Mouse (Mus musculus) adrenal gland, adult (tissue): ENCODE data around the gene Hist1h2bj.
"Not testable (repeated sequence)": the region's sequence is repeated elsewhere in the genome, so short reads cannot be mapped to it uniquely, and the experiment has no call there.

Source experiments
- DNase-seq, 2 experiments: peaks; one replicate each; pipeline ENCODE4 v3.0.0; 2022 to 2023; ENCODE audit warnings: low spot score in 1 of 2; ENCODE audit not compliant: inconsistent age in 2 of 2

Hist1h2bj gene

DNA sequence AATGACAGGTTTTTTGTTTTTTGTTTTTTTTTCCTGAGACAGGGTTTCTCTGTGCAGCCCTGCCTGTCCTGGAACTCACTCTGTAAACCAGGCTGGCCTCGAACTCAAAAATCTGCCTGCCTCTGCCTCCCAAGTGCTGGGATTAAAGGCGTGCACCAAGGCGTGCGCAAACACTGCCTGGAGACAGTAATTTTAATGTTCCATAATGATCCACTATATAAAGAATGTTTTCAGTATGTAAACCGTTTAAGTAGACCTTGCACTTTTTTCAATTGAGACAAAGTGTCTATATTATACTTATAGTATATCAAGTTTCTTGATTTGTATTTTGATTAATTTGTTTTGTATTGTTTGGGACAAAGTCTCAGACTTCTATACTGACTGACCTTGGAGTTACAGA lies 3.6 kb upstream of the Hist1h2bj start:
- DNase-seq = no peak

DNA sequence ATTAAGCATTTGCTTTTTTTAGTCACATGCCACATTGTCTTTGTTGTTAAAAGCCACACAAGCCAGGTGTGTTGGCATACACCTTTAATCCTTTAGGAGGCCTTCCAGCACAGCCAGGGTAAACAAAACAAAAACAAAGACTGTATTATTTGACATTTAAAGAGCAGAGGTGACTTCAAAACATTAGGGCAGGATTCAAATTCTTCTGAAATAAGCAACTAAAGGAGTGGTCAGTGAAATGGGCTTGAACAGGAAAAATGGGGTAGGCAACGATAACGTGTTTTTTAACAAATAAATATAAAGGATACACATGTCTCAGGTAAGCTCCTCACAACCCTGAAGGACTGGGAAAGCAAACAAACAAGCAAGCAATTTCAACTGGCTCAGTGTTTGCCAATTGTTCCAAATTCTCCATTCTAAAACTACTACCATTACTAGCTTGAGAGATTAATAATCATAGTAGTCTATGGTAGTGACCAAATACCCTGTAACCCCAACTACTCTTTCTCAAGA lies 3.0 kb upstream of the Hist1h2bj start:
- DNase-seq = no peak

DNA sequence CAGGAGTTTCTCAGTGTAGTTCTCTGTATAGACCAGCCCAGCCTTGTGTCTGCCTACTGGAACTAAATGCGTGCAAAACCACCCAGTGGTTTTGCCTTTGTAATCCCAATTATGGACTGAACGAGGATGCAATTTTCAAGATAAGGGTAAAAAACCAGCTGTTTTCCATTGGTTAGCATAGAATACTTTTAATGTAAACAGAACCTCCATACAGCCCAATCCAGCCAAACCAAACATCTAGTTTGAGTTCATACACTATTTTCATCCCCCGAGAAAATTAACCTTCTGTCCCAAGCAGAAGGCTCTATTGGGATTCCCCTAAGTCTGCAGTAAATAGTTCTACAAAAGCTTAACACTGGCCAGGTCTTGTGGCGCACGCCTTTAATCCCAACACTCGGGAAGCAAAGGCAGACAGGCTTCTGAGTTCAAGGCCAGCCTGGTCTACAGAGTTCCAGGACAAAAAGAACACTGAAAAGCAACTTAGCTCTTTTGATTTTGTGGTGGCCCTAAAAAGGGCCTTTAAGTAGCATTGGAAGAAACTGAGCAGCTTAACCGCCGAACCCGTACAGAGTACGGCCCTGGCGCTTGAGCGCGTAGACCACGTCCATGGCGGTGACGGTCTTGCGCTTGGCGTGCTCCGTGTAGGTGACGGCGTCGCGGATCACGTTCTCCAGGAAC lies 2.4 kb upstream of the Hist1h2bj start:
- no peak for DNase-seq

DNA sequence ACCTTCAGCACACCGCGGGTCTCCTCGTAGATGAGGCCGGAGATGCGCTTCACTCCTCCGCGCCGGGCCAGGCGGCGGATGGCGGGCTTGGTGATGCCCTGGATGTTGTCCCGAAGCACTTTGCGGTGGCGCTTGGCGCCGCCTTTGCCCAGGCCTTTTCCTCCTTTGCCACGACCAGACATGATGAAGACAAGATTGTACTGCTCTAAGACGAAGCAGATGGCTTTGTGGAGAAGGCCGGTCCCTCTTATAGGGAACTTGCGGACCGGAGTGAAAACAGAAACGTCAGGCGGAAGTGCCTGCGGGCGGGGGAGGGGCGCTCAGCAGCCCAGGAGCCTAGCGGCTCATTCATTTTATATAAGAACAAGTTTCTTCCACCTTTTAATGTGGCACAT lies 1.9 kb upstream of the Hist1h2bj start, which contains the start of gene Hist1h4i:
Gene Hist1h4i, minus strand, starts transcription at position 221 of the 395 bp plus-strand sequence.
- peak; percentile 95 to 99 for DNase-seq

DNA sequence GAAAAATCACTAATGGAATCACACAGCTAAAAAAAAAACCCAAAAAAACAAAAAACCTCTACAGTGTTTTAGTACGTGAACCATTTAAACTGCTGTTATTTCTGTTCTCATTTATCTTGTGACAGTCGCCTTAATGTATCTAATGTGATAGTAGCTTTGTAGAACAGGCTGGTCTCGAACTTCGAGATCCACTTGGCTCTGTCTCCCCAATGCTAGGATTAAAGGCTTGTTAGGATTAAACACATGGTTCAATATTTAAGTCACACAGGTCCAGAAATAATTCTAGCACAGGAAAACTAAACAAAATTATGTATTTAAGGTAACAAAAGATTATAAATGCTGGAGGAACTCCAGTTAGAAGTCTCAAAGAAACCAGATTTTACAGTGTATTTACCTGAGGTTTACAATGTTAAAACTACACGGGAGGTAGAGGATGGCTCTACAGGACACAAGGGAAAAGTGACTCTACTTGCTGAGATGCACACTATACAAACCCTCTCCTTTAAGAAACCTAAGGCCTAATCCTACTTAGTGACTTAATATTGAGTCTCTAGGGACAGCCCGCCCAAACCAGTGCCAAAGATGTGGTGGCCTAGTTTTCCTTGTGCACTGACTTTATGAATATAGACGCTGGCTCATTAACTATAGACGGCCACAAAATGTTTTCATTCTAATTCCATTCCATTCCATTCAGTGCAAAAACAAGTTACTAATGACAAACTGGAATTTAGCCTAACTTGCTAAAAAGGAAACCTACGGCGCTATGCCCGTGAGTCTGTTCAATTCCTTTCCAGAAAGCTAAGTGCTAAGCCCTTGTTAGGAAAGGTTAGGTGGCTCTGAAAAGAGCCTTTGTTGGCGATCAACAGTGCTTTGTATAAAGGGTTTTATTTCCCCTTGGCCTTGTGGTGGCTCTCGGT lies 1.1 kb upstream of the Hist1h2bj start:
- DNase-seq = peak in 1 of 2 experiments; percentile 43

DNA sequence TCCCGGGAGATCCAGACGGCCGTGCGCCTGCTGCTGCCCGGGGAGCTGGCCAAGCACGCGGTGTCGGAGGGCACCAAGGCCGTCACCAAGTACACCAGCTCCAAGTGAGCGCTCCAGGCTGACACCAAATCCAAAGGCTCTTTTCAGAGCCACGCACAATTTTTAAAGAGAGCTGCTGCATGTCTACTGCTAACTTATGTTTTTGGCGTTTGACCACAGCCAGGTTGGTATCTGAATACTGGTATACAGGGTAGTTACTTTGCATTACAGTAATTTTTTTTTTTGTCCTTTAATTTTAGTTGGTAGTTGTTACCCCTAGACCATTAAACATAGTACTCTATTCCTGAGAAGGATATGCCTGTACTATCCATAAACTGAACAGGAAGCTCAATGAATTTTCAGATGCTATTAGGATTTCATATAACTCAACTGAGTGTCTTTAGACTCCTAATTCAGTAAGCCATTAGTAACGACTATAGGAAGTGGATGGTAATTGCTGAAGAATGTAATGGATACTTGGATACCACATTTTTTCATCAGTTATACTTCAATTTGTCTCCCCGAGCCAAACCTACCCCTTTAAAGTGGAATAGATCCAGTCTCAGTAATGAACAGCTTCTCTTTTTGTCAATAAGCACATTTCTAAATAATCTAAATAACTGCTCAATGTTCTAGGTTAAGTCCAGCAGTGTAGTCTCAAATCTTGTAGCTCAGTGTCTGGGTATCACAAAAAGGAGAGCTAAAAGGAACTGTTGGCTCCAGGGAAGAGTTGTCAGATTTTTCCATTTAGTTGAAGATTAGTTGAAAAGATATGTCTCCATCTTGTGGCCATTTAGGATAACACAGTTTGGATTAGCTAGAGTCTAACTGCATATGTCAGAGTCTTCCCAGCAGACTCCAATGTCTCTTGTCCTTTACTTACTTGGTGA lies 753 bp downstream of the Hist1h2bj start:
- peak; percentile 31 to 73 for DNase-seq

DNA sequence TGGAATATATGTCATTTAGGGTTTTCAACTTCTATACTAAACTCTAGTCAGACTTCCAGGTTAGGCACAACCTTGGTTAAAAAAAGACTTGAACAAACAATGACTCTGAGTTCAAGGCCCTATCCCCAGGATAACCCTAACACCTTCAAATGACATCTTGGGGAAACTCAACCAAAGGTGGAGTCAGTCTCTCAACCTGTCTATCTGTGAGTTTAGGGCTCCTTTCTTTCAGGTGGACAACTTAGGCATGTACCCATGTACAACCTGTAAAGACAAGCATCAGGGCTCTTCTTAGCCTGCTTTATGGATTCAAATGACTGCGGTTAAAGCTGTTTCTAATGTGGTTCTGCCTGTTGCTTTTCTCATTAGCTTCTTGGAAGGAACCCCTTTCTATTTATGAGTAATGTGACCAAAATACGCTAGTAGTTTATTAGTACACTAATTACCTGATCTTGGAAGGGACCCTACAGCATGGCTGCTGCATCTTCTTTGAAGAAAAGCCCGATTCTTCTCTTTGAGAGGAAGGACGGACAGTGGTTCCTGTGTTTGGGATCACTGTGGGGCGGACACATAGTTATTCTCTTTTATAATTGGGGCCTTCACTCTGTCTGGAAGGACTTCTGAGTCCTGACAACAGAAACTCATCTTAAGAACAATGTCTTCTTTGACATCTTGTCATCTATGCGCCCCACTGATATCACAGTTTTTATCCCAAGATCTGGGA lies 1.6 kb downstream of the Hist1h2bj start:
- DNase-seq = no peak

DNA sequence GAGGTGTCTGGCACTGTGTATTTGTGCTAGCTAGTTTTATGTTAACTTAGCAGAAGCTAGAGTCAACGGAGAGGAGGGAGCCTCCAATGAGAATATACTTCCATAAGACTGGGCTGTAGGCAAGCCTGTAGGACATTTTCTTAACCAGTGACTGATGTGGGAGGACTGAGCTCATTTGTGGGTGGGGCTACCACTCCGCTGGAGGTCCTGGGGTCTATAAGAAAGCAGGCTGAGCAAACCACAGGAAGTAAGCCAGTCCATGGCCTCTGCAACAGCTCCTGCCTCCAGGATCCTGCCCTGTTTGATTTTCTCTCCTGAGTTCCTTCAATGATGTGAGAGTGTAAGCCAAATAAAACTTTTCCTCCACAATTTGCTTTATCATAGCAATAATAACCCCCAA lies 2.3 kb downstream of the Hist1h2bj start:
- no peak for DNase-seq

DNA sequence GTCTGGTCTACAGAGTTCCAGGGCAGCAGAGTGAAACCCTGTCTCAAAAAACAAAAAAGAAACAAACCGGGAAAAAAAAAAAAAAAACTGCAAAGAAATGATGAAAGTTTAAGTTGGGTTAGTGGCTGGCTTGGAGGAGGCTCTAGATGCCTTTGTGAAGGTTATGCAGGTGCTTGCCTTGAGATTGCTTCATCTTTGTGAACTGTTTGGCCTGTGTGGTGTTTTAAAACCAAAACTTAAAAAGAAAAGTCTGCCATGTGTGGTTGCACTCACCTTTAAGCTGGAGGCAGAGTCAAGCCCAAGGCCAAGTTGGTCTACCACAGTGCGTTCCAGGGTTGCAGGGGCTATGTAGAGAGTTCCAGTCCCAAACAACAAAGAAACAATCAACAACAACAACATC lies 6.0 kb downstream of the Hist1h2bj start:
- no peak for DNase-seq

DNA sequence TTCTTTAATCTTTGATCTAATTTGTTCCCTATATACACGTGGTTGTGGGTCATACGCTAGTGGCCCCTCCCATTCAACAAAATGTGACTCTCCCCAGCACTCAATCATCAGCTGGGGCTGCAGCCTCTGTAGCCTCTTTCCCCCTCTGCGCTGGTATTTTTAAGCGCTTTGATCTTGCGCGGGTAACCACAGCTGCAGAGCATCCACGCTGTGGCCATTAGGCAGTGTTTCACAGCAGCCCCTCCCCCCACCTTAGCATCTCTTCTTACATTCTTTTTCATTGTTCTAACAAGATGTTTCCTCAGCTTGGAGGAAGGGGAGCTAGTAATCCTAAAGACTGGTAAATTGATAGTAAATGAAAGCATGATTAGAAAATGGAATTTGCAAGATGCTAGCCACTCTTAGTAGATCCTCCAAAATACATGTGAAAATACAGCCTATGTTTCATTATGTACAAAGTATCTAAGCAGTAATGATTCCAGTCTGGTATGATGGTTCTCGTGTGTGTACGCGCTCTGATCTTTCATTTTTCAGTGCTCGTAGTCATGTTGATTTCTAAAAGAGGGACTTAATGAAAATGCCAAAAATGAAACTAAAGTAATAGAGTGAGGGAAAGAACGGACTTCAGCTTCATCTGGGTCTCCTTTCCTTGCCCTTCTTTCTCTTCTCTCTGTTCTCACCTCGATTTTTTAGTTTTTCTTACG lies 6.9 kb downstream of the Hist1h2bj start:
- peak in 1 of 2 experiments; percentile 63 for DNase-seq

DNA sequence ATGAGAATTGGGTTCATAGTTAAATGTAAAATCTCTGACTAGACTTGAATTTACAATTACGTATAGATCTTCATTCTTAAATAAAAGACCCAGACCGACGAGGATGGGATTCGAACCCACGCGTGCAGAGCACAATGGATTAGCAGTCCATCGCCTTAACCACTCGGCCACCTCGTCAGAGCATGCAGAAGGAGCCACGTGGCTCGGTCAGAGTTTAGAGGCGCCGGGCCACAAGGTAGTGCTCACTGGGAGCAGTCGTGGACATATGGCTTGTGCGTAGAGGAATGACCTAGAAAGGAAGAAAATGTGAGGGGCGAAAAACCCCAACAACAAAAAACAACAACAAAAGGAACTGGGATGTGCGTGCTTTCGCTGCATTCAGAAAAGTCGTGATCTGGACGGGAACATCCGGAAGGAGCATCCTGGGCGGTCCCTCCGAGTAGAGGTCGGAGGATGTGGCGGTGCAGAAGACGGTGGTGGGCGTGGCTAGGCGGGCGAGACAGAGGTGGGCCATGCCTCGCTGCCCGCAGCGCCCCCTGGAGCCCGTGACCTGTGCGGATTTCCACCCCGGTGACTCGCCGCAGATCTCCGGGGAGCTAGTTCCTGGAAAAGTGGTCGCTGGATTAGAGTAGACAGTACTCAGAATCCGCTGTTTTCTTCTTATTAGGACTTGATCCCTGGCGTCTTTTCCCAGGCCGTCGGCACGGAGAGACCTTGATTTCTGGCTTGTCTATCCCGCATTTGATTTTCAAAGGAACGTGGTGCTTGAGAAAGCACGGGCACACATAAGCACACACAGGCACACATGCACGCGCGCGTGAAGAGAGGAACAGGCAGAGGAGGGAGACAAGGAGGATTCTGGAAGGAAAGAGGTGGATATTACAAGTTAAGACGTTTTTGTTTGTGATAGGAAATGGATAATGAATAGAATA lies 7.8 kb downstream of the Hist1h2bj start:
- DNase-seq = peak; percentile 94 to 98

DNA sequence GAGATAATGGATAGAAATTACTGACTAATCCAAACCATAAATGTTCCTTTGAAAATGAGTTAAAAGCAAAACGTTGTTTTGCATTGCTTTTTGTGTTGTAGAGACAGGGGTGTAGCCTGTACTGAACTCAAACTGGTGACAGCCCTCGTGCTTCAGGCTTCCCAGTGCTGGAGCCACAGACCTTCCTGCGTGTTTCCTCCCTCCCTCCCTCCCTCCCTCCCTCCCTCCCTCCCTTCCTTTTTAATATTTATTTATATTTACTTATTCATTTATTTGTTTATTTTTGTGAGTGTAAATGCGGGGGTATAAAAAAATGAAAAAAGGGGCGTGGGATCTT lies 8.5 kb downstream of the Hist1h2bj start:
- DNase-seq = no peak

DNA sequence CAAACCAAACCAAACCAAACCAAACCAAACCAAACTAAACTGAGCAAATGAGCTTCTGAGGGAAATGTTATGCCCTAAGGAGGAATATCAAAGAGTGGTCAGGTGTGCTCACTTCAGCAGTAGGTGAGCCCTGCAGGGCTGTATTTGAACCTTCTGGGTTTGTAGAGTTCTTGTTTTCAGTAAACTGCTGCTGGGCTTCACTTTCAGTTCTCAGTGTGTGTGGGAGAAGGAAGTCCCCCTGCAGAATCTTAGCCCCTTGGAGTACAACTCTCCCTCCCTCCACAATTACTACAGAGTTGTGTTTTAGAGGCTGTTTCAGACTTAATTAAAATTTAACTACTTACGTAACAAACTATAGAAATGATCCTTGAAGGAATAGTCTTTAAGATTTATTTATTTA lies 10.7 kb downstream of the Hist1h2bj start:
- DNase-seq = no peak

DNA sequence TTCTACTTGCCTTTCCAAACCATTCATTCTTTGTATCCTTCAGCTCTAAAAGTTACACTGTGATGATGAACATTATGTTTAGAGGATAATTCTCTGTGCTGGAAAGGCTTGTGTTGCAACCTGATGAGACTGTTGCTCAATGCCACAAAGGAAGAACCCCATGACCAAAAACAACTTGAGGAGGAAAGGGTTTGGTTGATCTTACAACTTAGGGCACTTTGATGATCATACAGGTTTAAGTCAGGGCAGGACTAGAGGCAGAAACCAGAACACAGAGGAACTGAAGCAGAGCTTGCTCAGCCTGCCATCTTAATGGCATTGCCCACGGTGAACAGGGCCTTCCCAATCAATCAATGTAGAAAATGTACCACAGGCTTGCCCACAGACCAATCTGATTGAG lies 18.4 kb downstream of the Hist1h2bj start:
- no peak for DNase-seq

DNA sequence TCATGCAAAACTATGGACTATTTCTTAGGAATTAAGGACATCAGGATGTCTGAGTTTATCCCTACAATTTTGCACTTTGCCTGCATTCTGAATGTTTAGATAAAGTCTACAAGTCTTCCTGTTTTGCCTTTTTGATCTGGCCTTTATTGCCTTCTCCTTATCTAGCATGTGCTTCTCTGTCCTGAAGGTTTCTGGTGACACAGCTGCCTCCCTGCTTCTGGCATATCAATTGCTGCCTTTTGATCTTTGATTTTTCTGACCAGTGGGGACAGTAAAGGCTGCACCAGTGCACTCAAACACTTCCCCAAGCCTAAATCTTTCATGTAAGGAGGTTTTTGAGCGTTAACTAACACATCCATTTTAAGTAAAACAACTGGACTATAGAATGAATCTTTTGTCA lies 20.5 kb downstream of the Hist1h2bj start:
- DNase-seq = no peak

DNA sequence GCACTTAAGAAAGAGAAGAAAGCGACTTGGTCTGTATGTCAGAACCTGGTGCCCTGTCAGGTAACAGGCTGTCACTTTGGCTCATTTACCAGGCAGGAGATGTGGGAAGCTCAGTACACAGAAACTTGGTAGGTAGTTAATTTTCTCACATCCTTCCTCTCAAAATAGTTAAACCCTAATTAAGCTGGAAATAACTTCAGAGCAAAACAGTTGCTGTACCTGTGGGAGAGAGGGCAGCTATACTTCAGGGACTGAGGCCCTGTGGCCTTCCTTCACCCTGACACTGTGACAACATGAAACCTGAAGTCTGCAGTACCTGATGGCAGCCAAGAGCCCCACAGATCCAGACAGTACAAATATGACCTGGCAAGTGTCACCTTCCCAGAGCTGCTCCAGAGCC lies 41.1 kb downstream of the Hist1h2bj start, which contains the start of gene Vmn1r188:
Gene Vmn1r188, plus strand, starts transcription at position 301 of the 400 bp plus-strand sequence.
- DNase-seq = not testable (repeated sequence)
